Mouse (Mus musculus) layer of hippocampus, adult 9-11 months (tissue): ENCODE measurements around the gene Tspear.
"Not testable (repeated sequence)": the region's sequence is repeated elsewhere in the genome, so short reads cannot be mapped to it uniquely, and the experiment has no call there.

Experiments
- DNase-seq: peaks from one replicate; pipeline ENCODE4 v3.0.0; 2022

Tspear gene

DNA sequence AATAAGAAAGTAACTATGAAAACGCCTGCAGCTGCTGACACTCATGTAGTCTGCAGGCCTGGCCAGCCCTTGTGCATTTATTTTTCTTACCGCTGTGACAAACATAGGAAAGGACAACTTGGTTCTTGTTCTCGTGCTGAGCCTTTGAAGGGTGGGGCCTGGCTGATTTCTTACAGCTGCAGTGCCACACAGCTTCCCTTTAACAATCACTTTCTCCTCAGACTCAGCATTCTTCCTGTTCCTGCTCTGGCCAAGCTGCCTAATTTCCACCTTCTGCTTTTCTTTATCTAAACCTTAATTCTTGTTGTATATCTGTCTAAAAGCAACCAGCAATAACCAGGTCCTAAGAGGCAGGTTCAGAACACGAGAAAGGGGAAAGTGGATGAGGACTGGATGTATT, 27.4 kb downstream of the Tspear start:
- no peak for DNase-seq

DNA sequence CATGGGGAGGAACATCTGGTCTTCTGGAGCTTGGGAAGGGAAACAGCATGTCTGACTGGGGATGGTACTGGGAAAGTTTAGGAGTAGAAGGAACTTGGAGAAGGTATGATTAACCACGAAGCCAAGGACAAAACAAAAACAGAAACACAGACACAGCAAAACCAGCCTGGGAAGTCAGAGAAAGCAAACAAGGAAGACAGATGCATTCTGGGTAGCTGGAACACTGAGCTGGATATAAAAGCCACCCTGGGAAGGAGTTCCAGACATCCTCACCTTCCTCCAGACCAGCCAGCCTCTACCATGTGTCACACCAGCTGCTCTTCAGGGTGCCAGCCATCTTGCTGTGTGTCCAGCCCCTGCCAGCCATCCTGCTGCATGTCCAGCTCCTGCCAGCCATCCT, 29.1 kb downstream of the Tspear start, which contains the start of gene Gm10142:
Gene Gm10142, plus strand, starts transcription at position 301 of the 400 bp plus-strand sequence.
- DNase-seq: no peak

DNA sequence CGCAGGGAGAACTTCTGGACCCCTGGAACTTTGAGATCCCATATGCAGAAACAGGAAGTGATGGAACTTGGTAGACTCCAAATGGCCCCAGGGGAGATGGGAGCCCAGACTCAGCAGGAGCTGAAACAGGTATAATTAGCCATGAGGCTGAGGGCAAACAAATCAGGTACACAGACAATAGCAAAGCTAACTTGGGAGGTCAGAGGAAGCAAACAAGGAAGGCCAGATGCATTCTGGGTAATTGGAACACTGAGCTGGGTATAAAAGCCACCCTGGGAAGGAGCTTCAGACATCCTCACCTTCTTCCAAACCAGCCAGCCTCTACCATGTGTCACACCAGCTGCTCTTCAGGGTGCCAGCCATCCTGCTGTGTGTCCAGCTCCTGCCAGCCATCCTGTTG, 33.9 kb downstream of the Tspear start, which contains the start of gene Krtap12-1:
Gene Krtap12-1, plus strand, starts transcription at position 301 of the 400 bp plus-strand sequence.
- DNase-seq: not testable (repeated sequence)

DNA sequence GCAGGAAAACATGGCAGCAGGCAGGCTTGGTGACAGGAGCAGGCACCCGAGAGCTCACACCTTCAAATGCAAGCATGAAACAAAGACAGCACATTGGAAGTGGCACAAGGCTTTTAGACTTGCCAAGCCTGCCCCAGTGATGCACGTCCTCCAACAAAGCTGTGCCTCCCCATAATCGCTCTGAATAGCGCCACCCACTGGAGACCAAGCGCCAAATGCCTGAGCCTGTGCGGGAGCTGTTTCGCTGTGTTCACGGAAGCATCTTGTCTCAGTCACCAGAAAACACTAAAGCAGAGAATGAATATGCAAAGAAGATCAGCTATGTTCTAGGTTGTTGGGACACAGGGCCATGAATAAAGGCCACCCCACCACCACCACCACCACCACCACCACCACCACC, 38.5 kb downstream of the Tspear start:
- DNase-seq: no peak

DNA sequence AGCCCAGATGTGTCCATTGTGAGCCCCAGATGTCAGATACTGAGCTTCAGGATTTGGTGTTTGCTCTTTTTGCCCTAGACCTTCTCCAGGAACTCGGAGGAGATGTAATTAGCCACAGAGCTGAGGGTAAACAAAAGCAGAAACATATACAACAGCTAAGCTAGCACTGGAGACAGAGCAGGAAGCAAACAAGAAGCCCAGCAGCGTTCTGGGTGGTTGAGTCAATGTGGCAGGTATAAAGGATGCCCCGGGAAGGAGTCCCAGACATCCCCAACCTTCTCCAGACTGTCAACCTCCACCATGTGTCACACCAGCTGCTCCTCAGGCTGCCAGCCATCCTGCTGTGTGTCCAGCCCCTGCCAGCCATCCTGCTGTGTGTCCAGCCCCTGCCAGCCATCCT, 39.8 kb downstream of the Tspear start, which contains the start of gene Gm10100:
Gene Gm10100, plus strand, starts transcription at position 301 of the 400 bp plus-strand sequence.
- DNase-seq: no peak

DNA sequence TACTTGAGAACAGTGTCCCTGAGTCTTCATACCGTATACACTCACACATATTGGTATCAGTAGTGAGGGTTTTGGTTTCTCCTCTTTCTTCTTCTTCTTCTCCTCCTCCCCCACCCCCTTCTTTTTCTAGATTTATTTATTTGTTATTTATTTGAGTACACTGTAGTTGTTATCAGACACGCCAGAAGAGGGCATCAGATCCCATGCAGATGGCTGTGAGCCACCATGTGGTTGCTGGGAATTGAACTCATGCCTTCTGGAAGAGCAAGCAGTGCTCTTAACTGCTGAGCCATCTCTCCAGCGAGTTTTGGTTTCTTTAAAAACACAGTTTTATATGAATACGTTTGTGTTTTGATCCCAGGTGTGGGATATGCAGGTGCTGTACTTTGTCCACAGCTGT, 41.9 kb downstream of the Tspear start:
- no peak for DNase-seq

DNA sequence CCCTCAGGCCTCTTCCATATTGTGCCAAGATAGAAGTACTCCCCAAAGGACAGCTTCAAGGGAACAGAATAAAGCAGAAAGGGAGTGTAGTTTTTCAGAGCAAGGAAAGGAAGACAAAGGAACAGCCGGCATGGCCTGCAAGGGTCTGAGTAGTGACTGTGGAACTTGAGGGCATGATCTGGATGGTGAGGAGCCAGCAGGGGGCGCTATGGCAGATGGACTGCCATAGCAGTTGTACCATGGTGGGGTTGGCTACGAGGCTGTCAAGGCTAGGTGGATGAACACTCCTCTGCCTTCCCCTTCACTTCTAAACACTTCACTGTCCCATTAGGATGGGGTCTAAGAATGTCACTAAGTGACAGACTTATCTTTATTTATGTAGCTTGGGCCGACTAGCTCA, 42.9 kb downstream of the Tspear start:
- no peak for DNase-seq

DNA sequence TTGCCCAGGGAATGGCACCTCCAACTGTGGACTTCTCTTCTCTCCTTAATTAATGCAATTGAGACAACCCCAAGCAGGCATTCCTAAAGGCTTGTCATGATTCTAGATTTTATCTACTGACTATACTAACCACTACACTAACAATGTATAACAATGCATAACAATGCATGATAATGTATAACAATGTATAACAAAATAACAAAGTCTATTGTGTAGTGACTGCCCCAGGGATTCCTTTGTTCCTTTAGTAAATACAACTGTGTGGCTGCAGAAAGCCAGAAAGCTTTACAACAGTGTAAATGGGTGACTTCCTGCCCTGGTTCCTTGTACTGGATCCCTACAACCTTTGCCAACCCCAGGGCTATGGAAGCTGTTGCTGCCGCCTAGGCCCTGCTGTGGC, 49.6 kb downstream of the Tspear start:
- no peak for DNase-seq

DNA sequence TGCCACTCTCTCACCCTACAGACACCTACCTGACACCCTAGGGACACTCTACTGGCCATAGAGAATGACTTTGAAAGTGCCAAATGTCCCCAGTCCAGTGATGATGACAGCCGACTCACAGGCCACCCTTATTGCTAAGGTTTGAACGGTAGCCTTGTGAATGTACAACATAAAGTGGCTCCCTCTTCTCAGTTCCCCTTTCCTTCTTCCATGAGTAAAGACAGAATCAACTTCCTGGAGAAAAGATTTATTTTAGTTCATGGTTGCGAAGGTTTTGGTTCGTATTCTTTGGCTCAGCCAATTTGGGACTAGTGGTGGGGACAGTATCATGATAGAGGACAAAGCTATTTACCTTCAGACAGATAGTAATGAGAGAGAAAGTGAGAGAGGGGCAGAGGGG, 52.6 kb downstream of the Tspear start:
- no peak for DNase-seq

DNA sequence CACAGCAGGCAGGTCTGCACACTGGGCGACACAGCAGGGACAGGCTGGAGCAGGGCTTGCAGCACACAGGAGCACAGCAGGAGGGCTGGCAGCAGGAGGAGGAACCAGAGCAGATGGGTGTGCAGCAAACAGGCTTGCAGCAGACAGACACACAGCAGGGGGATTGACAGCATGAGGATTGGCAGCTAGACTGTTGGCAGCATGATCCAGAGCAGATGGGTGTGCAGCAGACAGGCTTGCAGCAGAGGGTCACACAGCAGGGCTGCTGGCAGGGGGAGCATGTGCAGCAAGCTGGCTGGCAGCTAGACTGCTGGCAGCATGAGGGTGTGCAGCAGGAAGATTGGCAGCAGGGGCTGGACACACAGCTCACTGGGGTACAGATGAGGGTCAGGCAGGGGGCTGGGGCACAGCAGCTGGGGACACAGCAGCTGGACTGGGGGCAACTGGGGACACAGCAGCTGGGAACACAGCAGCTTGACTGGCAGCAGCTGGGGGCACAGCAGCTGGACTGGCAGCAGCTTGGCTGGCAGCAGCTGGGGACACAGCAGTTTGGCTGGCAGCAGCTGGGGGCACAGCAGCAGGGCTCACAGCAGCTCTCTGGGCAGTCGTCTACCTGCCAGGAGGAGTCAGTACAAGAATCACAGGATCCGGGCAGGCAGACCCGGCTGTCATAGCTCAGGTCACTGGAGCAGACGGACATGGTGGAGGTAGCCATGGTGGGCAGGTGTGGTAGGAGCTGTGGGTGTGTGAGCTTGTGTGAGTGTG, 55.7 kb downstream of the Tspear start, which contains the start of gene Gm18596:
Gene Gm18596, minus strand, starts transcription at position 715 of the 765 bp plus-strand sequence.
- DNase-seq: not testable (repeated sequence)

DNA sequence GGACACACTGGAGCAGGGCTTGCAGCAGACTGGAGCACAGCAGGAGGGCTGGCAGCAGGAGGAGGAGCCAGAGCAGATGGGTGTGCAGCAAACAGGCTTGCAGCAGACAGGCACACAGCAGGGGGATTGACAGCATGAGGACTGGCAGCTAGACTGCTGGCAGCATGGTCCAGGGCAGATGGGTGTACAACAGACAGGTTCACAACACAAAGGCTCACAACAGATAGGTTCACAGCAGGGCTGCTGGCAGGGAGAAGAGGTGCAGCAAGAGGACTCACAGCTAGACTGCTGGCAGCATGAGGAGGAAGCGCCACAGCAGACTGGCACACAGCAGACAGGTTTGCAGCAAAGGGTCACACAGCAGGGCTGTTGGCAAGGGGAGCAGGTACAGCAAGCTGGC, 64.3 kb downstream of the Tspear start:
- DNase-seq: not testable (repeated sequence)

DNA sequence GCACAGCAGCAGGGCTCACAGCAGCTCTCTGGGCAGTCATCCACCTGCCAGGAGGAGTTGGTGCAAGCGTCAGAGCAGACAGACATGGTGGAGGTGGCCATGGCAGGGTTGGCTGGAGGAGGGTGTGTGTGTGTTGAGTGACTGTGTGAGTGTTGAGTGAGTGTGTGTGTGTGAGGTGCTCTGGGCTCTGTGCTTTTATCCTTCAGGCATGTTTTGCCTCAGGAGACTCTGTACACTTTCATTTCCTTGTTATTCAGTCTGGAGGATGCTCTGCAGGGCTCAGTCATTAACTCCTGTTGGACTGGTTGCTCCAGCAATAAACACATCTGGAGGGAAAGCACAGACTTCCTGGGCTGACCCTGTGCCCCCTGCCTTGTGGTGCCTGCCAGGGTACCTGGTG, 64.9 kb downstream of the Tspear start, which contains the start of gene Gm9736:
Gene Gm9736, minus strand, starts transcription at position 101 of the 400 bp plus-strand sequence.
- DNase-seq: not testable (repeated sequence)

DNA sequence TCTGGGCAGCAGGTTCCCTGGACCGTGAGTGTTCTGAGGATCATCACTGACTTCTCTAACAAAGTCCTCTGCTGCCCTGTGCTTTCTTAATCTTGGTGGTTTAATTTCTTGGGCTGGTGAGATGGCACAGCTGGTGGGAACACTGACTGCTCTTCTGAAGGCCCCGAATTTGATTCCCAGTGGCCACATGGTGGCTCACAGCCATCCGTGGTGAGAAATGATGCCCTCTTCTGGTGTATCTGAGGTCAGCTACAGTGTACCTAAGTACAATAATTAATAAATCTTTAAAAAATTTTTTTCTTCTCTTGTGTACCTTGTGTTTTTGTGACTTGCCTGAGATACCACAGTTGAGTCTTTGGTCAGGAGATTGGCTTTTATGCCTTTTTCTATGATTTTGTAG, 65.9 kb downstream of the Tspear start:
- DNase-seq: not testable (repeated sequence)

DNA sequence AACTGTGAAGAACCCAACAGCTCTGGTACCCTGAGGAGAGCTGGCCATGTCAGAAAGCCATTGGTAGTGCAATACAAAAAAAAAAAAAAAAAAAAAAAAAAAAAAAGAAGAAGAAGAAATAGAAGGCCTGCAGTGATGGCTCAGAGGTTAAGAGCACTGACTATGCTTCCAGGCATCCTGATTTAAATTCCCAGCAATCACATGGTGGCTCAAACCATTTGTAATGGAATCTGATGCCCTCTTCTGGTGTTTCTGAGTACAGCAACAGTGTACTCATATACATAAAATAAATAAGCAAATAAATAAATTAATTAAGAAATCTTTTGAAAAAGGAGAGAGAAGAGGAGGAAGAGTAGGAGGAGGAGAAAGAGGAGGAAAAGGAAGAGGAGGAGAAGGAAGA, 67.1 kb downstream of the Tspear start:
- no peak for DNase-seq

DNA sequence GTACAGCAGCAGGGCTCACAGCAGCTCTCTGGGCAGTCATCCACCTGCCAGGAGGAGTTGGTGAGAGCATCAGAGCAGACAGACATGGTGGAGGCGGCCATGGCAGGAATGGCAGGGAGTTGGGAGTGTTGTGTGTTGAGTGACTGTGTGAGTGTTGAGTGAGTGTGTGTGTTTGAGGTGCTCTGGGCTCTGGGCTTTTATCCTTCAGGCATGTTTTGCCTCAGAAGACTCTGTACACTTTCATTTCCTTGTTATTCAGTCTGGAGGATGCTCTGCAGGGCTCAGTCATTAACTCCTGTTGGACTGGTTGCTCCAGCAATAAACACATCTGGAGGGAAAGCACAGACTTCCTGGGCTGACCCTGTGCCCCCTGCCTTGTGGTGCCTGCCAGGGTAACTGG, 73.2 kb downstream of the Tspear start, which contains the start of gene Gm3233:
Gene Gm3233, minus strand, starts transcription at position 101 of the 400 bp plus-strand sequence.
- not testable (repeated sequence) for DNase-seq

DNA sequence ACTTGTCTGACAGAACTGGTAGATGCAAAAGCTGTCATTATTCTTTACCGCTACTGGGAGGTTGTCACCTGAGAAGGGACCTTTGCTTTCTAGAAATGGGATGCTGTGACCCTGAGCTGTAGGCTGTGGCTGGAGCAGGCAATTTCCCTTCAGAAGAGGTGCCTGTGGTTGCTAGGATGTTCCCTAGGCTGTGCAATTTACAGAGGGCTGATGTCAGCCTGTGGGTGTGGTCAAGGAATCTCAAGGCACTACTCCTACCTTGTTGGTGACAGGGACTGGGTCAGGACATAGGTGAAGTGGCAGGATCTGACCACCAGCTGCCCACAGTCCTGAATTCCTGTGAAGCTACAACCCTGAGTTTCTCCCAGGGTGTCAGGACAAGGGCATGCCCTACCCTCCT, 83.4 kb downstream of the Tspear start:
- DNase-seq: no peak

DNA sequence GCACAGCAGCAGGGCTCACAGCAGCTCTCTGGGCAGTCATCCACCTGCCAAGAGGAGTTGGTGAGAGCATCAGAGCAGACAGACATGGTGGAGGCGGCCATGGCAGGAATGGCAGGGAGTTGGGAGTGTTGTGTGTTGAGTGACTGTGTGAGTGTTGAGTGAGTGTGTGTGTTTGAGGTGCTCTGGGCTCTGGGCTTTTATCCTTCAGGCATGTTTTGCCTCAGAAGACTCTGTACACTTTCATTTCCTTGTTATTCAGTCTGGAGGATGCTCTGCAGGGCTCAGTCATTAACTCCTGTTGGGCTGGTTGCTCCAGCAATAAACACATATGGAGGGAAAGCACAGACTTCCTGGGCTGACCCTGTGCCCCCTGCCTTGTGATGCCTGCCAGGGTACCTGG, 84.9 kb downstream of the Tspear start, which contains the start of gene Gm3238:
Gene Gm3238, minus strand, starts transcription at position 101 of the 400 bp plus-strand sequence.
- DNase-seq: not testable (repeated sequence)

DNA sequence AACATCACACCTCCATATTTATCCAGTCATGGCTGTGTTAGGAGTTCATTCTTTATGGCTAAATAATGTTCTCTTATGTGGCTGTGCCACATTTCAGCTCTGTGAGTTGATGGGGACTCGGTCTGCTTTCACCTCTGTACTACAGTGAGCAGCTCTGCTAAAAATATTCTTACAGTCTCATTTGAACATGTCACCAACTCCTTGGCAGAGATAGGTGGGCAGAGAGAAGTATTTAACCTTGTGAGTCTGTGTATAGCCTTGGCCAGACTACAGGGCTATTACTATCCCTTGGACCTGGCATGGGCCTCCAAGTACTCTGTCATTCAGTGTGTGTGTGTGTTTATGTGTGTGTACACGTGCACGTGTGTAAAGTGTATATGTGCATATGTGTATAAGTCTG, 85.8 kb downstream of the Tspear start:
- not testable (repeated sequence) for DNase-seq

DNA sequence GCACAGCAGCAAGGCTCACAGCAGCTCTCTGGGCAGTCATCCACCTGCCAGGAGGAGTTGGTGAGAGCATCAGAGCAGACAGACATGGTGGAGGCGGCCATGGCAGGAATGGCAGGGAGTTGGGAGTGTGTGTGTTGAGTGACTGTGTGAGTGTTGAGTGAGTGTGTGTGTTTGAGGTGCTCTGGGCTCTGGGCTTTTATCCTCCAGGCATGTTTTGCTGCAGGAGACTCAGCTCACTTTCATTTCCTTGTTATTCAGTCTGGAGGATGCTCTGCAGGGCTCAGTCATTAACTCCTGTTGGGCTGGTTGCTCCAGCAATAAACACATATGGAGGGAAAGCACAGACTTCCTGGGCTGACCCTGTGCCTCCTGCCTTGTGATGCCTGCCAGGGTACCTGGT, 90.5 kb downstream of the Tspear start, which contains the start of gene Gm7138:
Gene Gm7138, minus strand, starts transcription at position 101 of the 400 bp plus-strand sequence.
- not testable (repeated sequence) for DNase-seq

DNA sequence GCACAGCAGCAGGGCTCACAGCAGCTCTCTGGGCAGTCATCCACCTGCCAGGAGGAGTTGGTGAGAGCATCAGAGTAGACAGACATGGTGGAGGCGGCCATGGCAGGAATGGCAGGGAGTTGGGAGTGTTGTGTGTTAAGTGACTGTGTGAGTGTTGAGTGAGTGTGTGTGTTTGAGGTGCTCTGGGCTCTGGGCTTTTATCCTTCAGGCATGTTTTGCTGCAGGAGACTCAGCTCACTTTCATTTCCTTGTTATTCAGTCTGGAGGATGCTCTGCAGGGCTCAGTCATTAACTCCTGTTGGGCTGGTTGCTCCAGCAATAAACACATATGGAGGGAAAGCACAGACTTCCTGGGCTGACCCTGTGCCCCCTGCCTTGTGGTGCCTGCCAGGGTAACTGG, 96.1 kb downstream of the Tspear start, which contains the start of gene Gm3250:
Gene Gm3250, minus strand, starts transcription at position 101 of the 400 bp plus-strand sequence.
- DNase-seq: not testable (repeated sequence)

DNA sequence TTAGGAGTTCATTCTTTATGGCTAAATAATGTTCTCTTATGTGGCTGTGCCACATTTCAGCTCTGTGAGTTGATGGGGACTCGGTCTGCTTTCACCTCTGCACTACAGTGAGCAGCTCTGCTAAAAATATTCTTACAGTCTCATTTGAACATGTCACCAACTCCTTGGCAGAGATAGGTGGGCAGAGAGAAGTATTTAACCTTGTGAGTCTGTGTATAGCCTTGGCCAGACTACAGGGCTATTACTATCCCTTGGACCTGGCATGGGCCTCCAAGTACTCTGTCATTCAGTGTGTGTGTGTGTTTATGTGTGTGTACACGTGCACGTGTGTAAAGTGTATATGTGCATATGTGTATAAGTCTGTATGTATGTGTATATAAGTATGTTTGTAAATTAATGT, 97.0 kb downstream of the Tspear start:
- not testable (repeated sequence) for DNase-seq

DNA sequence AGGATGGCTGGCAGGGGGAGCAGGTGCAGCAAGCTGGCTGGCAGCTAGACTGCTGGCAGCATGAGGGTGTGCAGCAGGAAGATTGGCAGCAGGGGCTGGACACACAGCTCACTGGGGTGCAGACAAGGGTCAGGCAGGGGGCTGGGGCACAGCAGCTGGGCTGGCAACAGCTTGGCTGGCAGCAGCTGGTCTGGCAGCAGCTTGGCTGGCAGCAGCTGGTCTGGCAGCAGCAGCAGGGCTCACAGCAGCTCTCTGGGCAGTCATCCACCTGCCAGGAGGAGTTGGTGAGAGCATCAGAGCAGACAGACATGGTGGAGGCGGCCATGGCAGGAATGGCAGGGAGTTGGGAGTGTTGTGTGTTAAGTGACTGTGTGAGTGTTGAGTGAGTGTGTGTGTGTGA, 101.5 kb downstream of the Tspear start, which contains the start of gene Gm7137:
Gene Gm7137, minus strand, starts transcription at position 325 of the 400 bp plus-strand sequence.
- DNase-seq: not testable (repeated sequence)

DNA sequence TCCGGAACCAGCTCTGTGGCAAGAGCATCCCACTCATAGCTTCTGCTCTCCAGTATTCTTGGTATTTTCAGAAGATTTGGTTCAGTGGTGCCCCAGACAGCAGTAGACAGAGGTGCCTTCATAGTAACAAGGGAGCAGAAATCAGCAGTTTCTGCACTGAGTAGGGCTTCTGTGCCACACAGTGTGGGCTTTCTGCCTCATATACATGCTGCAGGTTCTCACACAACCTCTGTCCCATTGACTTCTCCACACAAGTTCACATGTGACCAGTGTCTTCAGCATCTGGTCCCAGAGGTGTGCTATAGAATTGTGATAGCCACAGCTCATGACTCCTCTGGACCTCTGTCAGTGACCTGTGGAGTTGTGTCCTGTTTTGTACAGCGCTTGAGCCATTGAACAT, 102.3 kb downstream of the Tspear start:
- no peak for DNase-seq

DNA sequence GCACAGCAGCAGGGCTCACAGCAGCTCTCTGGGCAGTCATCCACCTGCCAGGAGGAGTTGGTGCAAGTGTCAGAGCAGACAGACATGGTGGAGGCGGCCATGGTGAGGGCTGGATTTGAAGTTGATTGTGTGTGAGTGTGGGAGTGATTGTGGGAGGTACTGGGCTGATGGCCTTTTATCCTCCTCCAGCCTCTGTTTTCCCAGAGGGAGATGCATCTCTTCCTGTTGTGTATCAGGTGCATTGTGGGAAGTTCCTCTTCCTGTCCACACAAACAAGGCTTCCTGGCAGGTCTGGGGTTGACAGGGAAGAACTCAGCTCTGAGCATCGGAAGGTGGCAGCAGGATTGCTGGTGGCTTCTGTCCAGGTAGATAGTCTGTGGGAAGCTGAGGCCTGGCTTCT, 108.6 kb downstream of the Tspear start, which contains the start of gene Gm9639:
Gene Gm9639, minus strand, starts transcription at position 101 of the 400 bp plus-strand sequence.
- DNase-seq: no peak
